Mouse (Mus musculus) bone marrow, adult 2 months (tissue): ENCODE results near the gene Fam189a1. TPM values are rescaled to one million over a fixed set of nuclear protein-coding genes. Genes with fewer than 3 reads are reported as not detected.

Experiments used
- H3K27ac ChIP-seq: fragments of 200-500 bp; 2 replicates; pipeline ENCODE4 v1.5.1; 2012; ENCODE audit warnings: low read depth, mild to moderate bottlenecking, control low read depth, inconsistent platforms, low read length; ENCODE audit not compliant: control insufficient read depth, poor library complexity, insufficient read depth
- H3K4me1 ChIP-seq: fragments of 200-500 bp; 2 replicates; pipeline ENCODE4 v1.6.1; 2011; ENCODE audit warnings: low read length; ENCODE audit not compliant: control insufficient read depth, insufficient read depth
- H3K4me3 ChIP-seq: fragments of 200-500 bp; replicated peaks from 2 replicates; pipeline ENCODE3; 2011; ENCODE audit warnings: mild to moderate bottlenecking, low read depth, low read length, control low read depth; ENCODE audit not compliant: control insufficient read depth
- CTCF ChIP-seq: fragments of 200-500 bp; IDR thresholded peaks from 2 replicates; pipeline ENCODE4 v1.5.1; 2011; ENCODE audit warnings: low read length, control low read depth; ENCODE audit not compliant: control insufficient read depth, insufficient read depth
- POLR2A ChIP-seq: fragments of 200-500 bp; IDR thresholded peaks from 2 replicates; pipeline ENCODE4 v1.6.1; 2011; ENCODE audit warnings: low read depth, mild to moderate bottlenecking, control low read depth, low read length, borderline replicate concordance; ENCODE audit not compliant: control insufficient read depth
- WGBS: fragments of 180-500 bp; shearing (Covaris S2); methylation state at CpG from one replicate; pipeline ENCODE4 v1.1.7; 2018; 5-methylcytosine and 5-hydroxymethylcytosine counted together
- polyA plus RNA-seq: library from polyadenylated mRNA; stranded (reverse); fragments of >200 nt; gene quantifications from 2 replicates; pipeline ENCODE4 v1.2.4, GENCODE M21; 2011; ENCODE audit warnings: low replicate concordance; ENCODE audit not compliant: missing spikeins, insufficient read depth, insufficient read length

The Fam189a1 gene
- polyA plus RNA-seq, 1 experiment, result not detected

GRCm38 (mm10) chr7:64791145-64791544 is 365.2 kb downstream of the Fam189a1 start:
- no peak for TF ChIP-seq POLR2A
- TF ChIP-seq CTCF, result no peak
- H3K4me1 ChIP-seq, result no peaks in the 10 kb centered on the region; the same call in 1 of the 2 replicates
- H3K4me3 ChIP-seq, result no peak overlapping the region
- no peak overlapping the region for H3K27ac ChIP-seq
- 84% methylated on average over 9 of the region's 9 CpGs for WGBS

GRCm38 (mm10) chr7:64785040-64785439 is 371.3 kb downstream of the Fam189a1 start:
- TF ChIP-seq CTCF (no peak), POLR2A (no peak)
- no peaks in the 10 kb centered on the region; the same call in 1 of the 2 replicates for H3K4me1 ChIP-seq
- no peak overlapping the region for H3K27ac ChIP-seq
- no peak overlapping the region for H3K4me3 ChIP-seq
- 69% methylated on average over 3 of the region's 3 CpGs for WGBS

- TF ChIP-seq CTCF, result no peak
- TF ChIP-seq POLR2A, result no peak
- H3K4me3 ChIP-seq, result no peak overlapping the region
- H3K27ac ChIP-seq, result no peak overlapping the region
- H3K4me1 ChIP-seq, result no peaks in the 10 kb centered on the region
- WGBS, result 35% methylated on average over 4 of the region's 4 CpGs
Measured at GRCm38 (mm10) chr7:64779501-64779900, 376.9 kb downstream of the Fam189a1 start.

GRCm38 (mm10) chr7:64776708-64777489 is 379.5 kb downstream of the Fam189a1 start:
- H3K27ac ChIP-seq, result no peak overlapping the region
- no peak overlapping the region for H3K4me3 ChIP-seq
- TF ChIP-seq POLR2A, result no peak
- TF ChIP-seq CTCF, result no peak
- 81% methylated on average over 13 of the region's 13 CpGs for WGBS
- no peaks in the 10 kb centered on the region for H3K4me1 ChIP-seq

- 50% methylated on average over 10 of the region's 10 CpGs for WGBS
- TF ChIP-seq CTCF, result no peak
- no peak for TF ChIP-seq POLR2A
- Histone ChIP-seq H3K27ac (no peak overlapping the region), H3K4me1 (no peaks in the 10 kb centered on the region), H3K4me3 (no peak overlapping the region)
Measured at GRCm38 (mm10) chr7:64773465-64773864, 382.9 kb downstream of the Fam189a1 start.

GRCm38 (mm10) chr7:64770779-64771390 is 385.5 kb downstream of the Fam189a1 start:
- Histone ChIP-seq H3K27ac (no peak overlapping the region), H3K4me3 (no peak overlapping the region), H3K4me1 (no peaks in the 10 kb centered on the region)
- TF ChIP-seq CTCF (no peak), POLR2A (no peak)
- 66% methylated on average over 8 of the region's 8 CpGs for WGBS

- WGBS, result 74% methylated on average over 7 of the region's 7 CpGs
- Histone ChIP-seq H3K4me1 (no peaks in the 10 kb centered on the region), H3K27ac (no peak overlapping the region), H3K4me3 (no peak overlapping the region)
- TF ChIP-seq CTCF (no peak), POLR2A (no peak)
Measured at GRCm38 (mm10) chr7:64769768-64770167, 386.6 kb downstream of the Fam189a1 start.

- Histone ChIP-seq H3K4me1 (no peaks in the 10 kb centered on the region), H3K4me3 (no peak overlapping the region), H3K27ac (no peak overlapping the region)
- 63% methylated on average over 3 of the region's 3 CpGs for WGBS
- no peak for TF ChIP-seq CTCF
Measured at GRCm38 (mm10) chr7:64765595-64765994, 390.8 kb downstream of the Fam189a1 start.

GRCm38 (mm10) chr7:64755141-64755540 is 401.2 kb downstream of the Fam189a1 start:
- WGBS, result 73% methylated on average over 7 of the region's 7 CpGs

More at GRCm38 (mm10) chr7:64755141-64755540, 401.2 kb downstream of the Fam189a1 start:
- Histone ChIP-seq H3K27ac (no peak overlapping the region), H3K4me3 (no peak overlapping the region), H3K4me1 (no peaks in the 10 kb centered on the region)
- TF ChIP-seq POLR2A (no peak), CTCF (no peak)
